In the genomic region with DNA sequence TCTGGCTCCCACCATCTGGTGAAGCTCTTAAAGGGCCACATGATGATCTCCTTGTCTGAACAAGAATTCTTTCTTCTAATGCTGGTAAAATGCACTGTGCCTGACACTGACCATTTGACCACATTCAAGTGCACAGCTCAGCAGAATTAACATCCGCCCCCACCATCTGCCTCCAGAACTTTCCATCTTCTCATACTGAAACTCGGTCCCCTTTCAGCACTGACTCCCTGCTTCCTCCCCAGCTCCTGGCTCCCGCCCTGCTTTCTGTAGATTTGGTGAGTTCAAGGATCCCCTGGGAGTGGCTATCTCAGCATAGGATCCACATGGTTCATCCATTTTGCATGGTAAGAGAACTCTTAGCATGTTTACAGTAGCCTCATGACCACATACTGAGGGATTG, we compare ENCODE assay signal across 22 mouse cellular contexts. TPM values are rescaled to one million over a fixed set of nuclear protein-coding genes. Genes with fewer than 3 reads are reported as not detected.
A peak's percentile ranks its signal among the peaks of the same experiment; 100 is the strongest.
DNase-seq lines count a peak whose midpoint lies in the region; ATAC-seq and TF ChIP-seq lines count a peak whose summit lies in the region.
"Had no signal": no experiment of that assay in that cellular context is flagged by ENCODE, and none has a peak within 500 bp of the region (broad histone marks: within the 10 kb centered on the region; RNA-seq: fewer than 3 reads in every experiment).

No protein-coding gene starts in this region.

- H3K9ac ChIP-seq in stomach, embryonic 16.5 days (ENCODE audit: low read length) = no peak overlapping the region
- no peak overlapping the region for H3K9ac ChIP-seq in stomach, postnatal 0 days (ENCODE audit: low read length)
- H3K9ac ChIP-seq: embryonic facial prominence, embryonic 12.5 days; heart, embryonic 15.5 days; hindbrain, embryonic 14.5 days; limb, embryonic 12.5 days; liver, embryonic 14.5 days; midbrain, embryonic 15.5 days; neural tube, embryonic 15.5 days; stomach, embryonic 15.5 days had no signal

- TF ChIP-seq EP300 in stomach, postnatal 0 days (optimal IDR thresholded peaks at IDR 0.05) = no peak

- peak overlapping the region; percentile 71 for H3K27ac ChIP-seq in gastrocnemius, adult 2 months
- no peak overlapping the region for H3K27ac ChIP-seq in kidney, adult 2 months (ENCODE audit: insufficient read depth, low read depth, low read length)
- H3K27ac ChIP-seq in stomach, embryonic 16.5 days (ENCODE audit: low read length) = peak overlapping the region; percentile 65; the same call in 1 of the 2 replicates
- H3K27ac ChIP-seq in stomach, postnatal 0 days (replicated peaks) = no peak overlapping the region; the same call in 1 of the 2 replicates
- peak overlapping the region; percentile 31; the same call in 1 of the 2 replicates for H3K27ac ChIP-seq in small intestine, adult 2 months (ENCODE audit: insufficient read depth, low read depth, low read length)
- H3K27ac ChIP-seq: embryonic facial prominence, embryonic 12.5 days; heart, embryonic 15.5 days; hindbrain, embryonic 14.5 days; limb, embryonic 12.5 days; liver, embryonic 14.5 days; midbrain, embryonic 15.5 days; neural tube, embryonic 15.5 days had no signal

- H3K4me1 ChIP-seq in kidney, adult 2 months (ENCODE audit: control insufficient read depth, insufficient read depth, low read length) = no peaks in the 10 kb centered on the region
- H3K4me1 ChIP-seq in stomach, embryonic 16.5 days (ENCODE audit: control insufficient read depth, insufficient read depth, low read length) = peaks cover 20% of the 10 kb centered on the region
- H3K4me1 ChIP-seq in stomach, postnatal 0 days (replicated peaks; ENCODE audit: control insufficient read depth, insufficient read depth) = peaks cover 10% of the 10 kb centered on the region
- H3K4me1 ChIP-seq in small intestine, adult 2 months (ENCODE audit: control insufficient read depth, insufficient read depth, insufficient read length, low read length) = peaks cover 5% of the 10 kb centered on the region; the same call in 1 of the 2 replicates

- 84% methylated on average over 3 of the region's 3 CpGs for WGBS in kidney, adult 2 months
- 73% methylated on average over 3 of the region's 3 CpGs for WGBS in stomach, embryonic 16.5 days
- 68% methylated on average over 3 of the region's 3 CpGs for WGBS in stomach, postnatal 0 days
- WGBS in small intestine, adult 2 months = 82% methylated on average over 3 of the region's 3 CpGs

- intact Hi-C loops in gastrocnemius, adult 2 months (cut with DNase I) = no loop called here
- intact Hi-C loops in gastrocnemius, postnatal 14 days (cut with DNase I; ENCODE audit: low total_unique reads) = no loop called here

- H3K4me2 ChIP-seq in stomach, embryonic 16.5 days (ENCODE audit: low read depth, low read length) = no peak overlapping the region
- H3K4me2 ChIP-seq in stomach, postnatal 0 days (replicated peaks; ENCODE audit: low read depth) = no peak overlapping the region
- H3K4me2 ChIP-seq: embryonic facial prominence, embryonic 12.5 days; heart, embryonic 15.5 days; hindbrain, embryonic 14.5 days; limb, embryonic 12.5 days; midbrain, embryonic 15.5 days; neural tube, embryonic 15.5 days; stomach, embryonic 15.5 days had no signal

- no peaks in the 10 kb centered on the region for H3K27me3 ChIP-seq in kidney, adult 2 months (replicated peaks; ENCODE audit: control insufficient read depth, insufficient read depth, low read length)
- no peaks in the 10 kb centered on the region for H3K27me3 ChIP-seq in stomach, embryonic 16.5 days (ENCODE audit: control insufficient read depth, insufficient read depth, low read length)
- H3K27me3 ChIP-seq in stomach, postnatal 0 days (ENCODE audit: control insufficient read depth, insufficient read depth, low read length) = no peaks in the 10 kb centered on the region
- no peaks in the 10 kb centered on the region for H3K27me3 ChIP-seq in small intestine, adult 2 months (ENCODE audit: control insufficient read depth, insufficient read depth, low read length)
- H3K27me3 ChIP-seq: embryonic facial prominence, embryonic 12.5 days; heart, embryonic 15.5 days; limb, embryonic 12.5 days; midbrain, embryonic 15.5 days; neural tube, embryonic 15.5 days; stomach, embryonic 15.5 days had no signal

- no peak for TF ChIP-seq POLR2A in kidney, adult 2 months (IDR thresholded peaks at IDR 0.05; ENCODE audit: low read depth, low read length)
- TF ChIP-seq POLR2A in small intestine, adult 2 months (IDR thresholded peaks at IDR 0.05; ENCODE audit: low read depth, low read length) = no peak

- H3K4me3 ChIP-seq in gastrocnemius, adult 2 months = no peak overlapping the region
- no peak overlapping the region for H3K4me3 ChIP-seq in kidney, adult 2 months (ENCODE audit: insufficient read depth, low read depth, low read length)
- no peak overlapping the region for H3K4me3 ChIP-seq in stomach, embryonic 16.5 days (replicated peaks; ENCODE audit: low read length)
- no peak overlapping the region for H3K4me3 ChIP-seq in stomach, postnatal 0 days (ENCODE audit: low read depth, low read length)
- no peak overlapping the region for H3K4me3 ChIP-seq in small intestine, adult 2 months (ENCODE audit: low read depth, low read length)
- H3K4me3 ChIP-seq: embryonic facial prominence, embryonic 12.5 days; heart, embryonic 15.5 days; limb, embryonic 12.5 days; midbrain, embryonic 15.5 days; myocyte; neural tube, embryonic 15.5 days; stomach, embryonic 15.5 days had no signal

- no peaks in the 10 kb centered on the region for H3K36me3 ChIP-seq in kidney, adult 2 months (ENCODE audit: control insufficient read depth, insufficient read depth, low read length)
- H3K36me3 ChIP-seq in stomach, embryonic 16.5 days (ENCODE audit: control insufficient read depth, insufficient read depth, low read length) = no peaks in the 10 kb centered on the region
- no peaks in the 10 kb centered on the region for H3K36me3 ChIP-seq in stomach, postnatal 0 days (ENCODE audit: control insufficient read depth, insufficient read depth, low read length)
- no peaks in the 10 kb centered on the region for H3K36me3 ChIP-seq in small intestine, adult 2 months (ENCODE audit: control insufficient read depth, insufficient read depth, low read length)
- H3K36me3 ChIP-seq: embryonic facial prominence, embryonic 12.5 days; heart, embryonic 15.5 days; midbrain, embryonic 15.5 days had no signal

- ATAC-seq in stomach, embryonic 16.5 days (ENCODE audit: insufficient read depth, low FRiP score) = no peak
- ATAC-seq in stomach, postnatal 0 days (ENCODE audit: low FRiP score, low TSS enrichment) = no peak
- ATAC-seq: forebrain, embryonic 16.5 days; intestine, postnatal 0 days; midbrain, embryonic 15.5 days had no signal

- no peak for TF ChIP-seq CTCF in gastrocnemius, adult 2 months (IDR thresholded peaks at IDR 0.05)
- no peak for TF ChIP-seq CTCF in kidney, adult 2 months (conservative IDR thresholded peaks at IDR 0.05; ENCODE audit: insufficient read depth, insufficient read length, low read depth, low read length)
- TF ChIP-seq CTCF in stomach, postnatal 0 days (IDR thresholded peaks at IDR 0.05; ENCODE audit: low read depth) = no peak
- TF ChIP-seq CTCF in small intestine, adult 2 months (IDR thresholded peaks at IDR 0.05; ENCODE audit: extremely low read depth, insufficient read length, insufficient replicate concordance, low read depth, low read length) = no peak

- no peak for DNase-seq in gastrocnemius, adult 2 months
- DNase-seq in gastrocnemius, postnatal 14 days = no peak
- DNase-seq in kidney, adult 2 months = peak; percentile 43
- DNase-seq in kidney, postnatal 14 days = no peak
- DNase-seq in stomach, postnatal 0 days (ENCODE audit: low spot score) = no peak
- DNase-seq in adrenal gland, adult 2 months = no peak
- DNase-seq: cerebellum, adult 9-10 months; spleen, adult 18-20 months had no signal

- H3K9me3 ChIP-seq in stomach, embryonic 16.5 days (replicated peaks; ENCODE audit: control insufficient read depth, low read length) = no peaks in the 10 kb centered on the region
- no peaks in the 10 kb centered on the region for H3K9me3 ChIP-seq in stomach, postnatal 0 days (ENCODE audit: control insufficient read depth, low read length)
- H3K9me3 ChIP-seq: embryonic facial prominence, embryonic 12.5 days; heart, embryonic 15.5 days; limb, embryonic 12.5 days; midbrain, embryonic 15.5 days; neural tube, embryonic 15.5 days; stomach, embryonic 15.5 days had no signal

RNA-seq across cellular contexts. Expression of gene Tspan32, which starts 15.9 kb away (rescaled TPM):
- under 1 TPM; 0.23 to 0.39 TPM for total RNA-seq in gastrocnemius, adult 2 months (2021)
- total RNA-seq in gastrocnemius, postnatal 14 days (2021) = under 1 TPM; 0.22 to 0.47 TPM
- polyA plus RNA-seq in kidney, adult 2 months (2012; rRNA removed) = 0.99 and 5.1 TPM in 2 replicates
- polyA plus RNA-seq in stomach, embryonic 16.5 days (2015; fragmentation: Nextera tagmentation; extraction: Ambion mirVana) = 4.1 and 6.0 TPM in 2 replicates
- polyA plus RNA-seq in stomach, postnatal 0 days (2015; fragmentation: Nextera tagmentation; extraction: Ambion mirVana) = 0.61 and 0.98 TPM in 2 replicates
- polyA plus RNA-seq in small intestine, adult 2 months (2012; rRNA removed) = 2.1 and 3.5 TPM in 2 replicates
- under 1 TPM; 0.49 to 0.62 TPM for total RNA-seq in adrenal gland, adult 2 months (2021)
- polyA plus RNA-seq in adrenal gland, adult 2 months (2012; rRNA removed) = 0.83 and 1.4 TPM in 2 replicates
- total RNA-seq: layer of hippocampus, postnatal 10 days had no signal

RNA-seq across cellular contexts. Expression of gene Cd81, which starts 31.8 kb away (rescaled TPM):
- 100 to 1,000 TPM; 100 to 129 TPM for total RNA-seq in gastrocnemius, adult 2 months (2021)
- total RNA-seq in gastrocnemius, postnatal 14 days (2021) = 100 to 1,000 TPM; 176 to 209 TPM
- polyA plus RNA-seq in kidney, adult 2 months (2012; rRNA removed) = 801 and 824 TPM in 2 replicates
- 638 and 686 TPM in 2 replicates for polyA plus RNA-seq in stomach, embryonic 16.5 days (2015; fragmentation: Nextera tagmentation; extraction: Ambion mirVana)
- 372 and 381 TPM in 2 replicates for polyA plus RNA-seq in stomach, postnatal 0 days (2015; fragmentation: Nextera tagmentation; extraction: Ambion mirVana)
- polyA plus RNA-seq in small intestine, adult 2 months (2012; rRNA removed) = 206 and 227 TPM in 2 replicates
- total RNA-seq in adrenal gland, adult 2 months (2021) = 100 to 1,000 TPM; 693 to 716 TPM
- 3,024 and 3,201 TPM in 2 replicates for polyA plus RNA-seq in adrenal gland, adult 2 months (2012; rRNA removed)

RNA-seq across cellular contexts. Expression of gene Tssc4, which starts 48.3 kb away (rescaled TPM):
- 1 to 10 TPM; 6.6 to 8.2 TPM for total RNA-seq in gastrocnemius, adult 2 months (2021)
- 10 to 100 TPM in 1 of 2 experiments, 1 to 10 TPM in 1; 9.8 to 12.2 TPM for total RNA-seq in gastrocnemius, postnatal 14 days (2021)
- polyA plus RNA-seq in kidney, adult 2 months (2012; rRNA removed) = 64.8 and 74.5 TPM in 2 replicates
- polyA plus RNA-seq in stomach, embryonic 16.5 days (2015; fragmentation: Nextera tagmentation; extraction: Ambion mirVana) = 75.8 and 84.7 TPM in 2 replicates
- 44.7 and 46.9 TPM in 2 replicates for polyA plus RNA-seq in stomach, postnatal 0 days (2015; fragmentation: Nextera tagmentation; extraction: Ambion mirVana)
- polyA plus RNA-seq in small intestine, adult 2 months (2012; rRNA removed) = 46.9 and 60.0 TPM in 2 replicates
- total RNA-seq in adrenal gland, adult 2 months (2021) = 10 to 100 TPM; 23.3 to 30.9 TPM
- 120 and 142 TPM in 2 replicates for polyA plus RNA-seq in adrenal gland, adult 2 months (2012; rRNA removed)

RNA-seq across cellular contexts. Expression of gene Ascl2, which starts 51.7 kb away (rescaled TPM):
- not detected for total RNA-seq in gastrocnemius, adult 2 months (2021)
- not detected for total RNA-seq in gastrocnemius, postnatal 14 days (2021)
- polyA plus RNA-seq in kidney, adult 2 months (2012; rRNA removed) = 0.11 and 0.30 TPM in 2 replicates
- polyA plus RNA-seq in stomach, embryonic 16.5 days (2015; fragmentation: Nextera tagmentation; extraction: Ambion mirVana) = 6.2 and 6.7 TPM in 2 replicates
- polyA plus RNA-seq in stomach, postnatal 0 days (2015; fragmentation: Nextera tagmentation; extraction: Ambion mirVana) = 4.3 and 4.5 TPM in 2 replicates
- polyA plus RNA-seq in small intestine, adult 2 months (2012; rRNA removed) = 9.8 and 18.1 TPM in 2 replicates
- total RNA-seq in adrenal gland, adult 2 months (2021) = under 1 TPM; 0.17 to 0.35 TPM
- 1.9 and 3.8 TPM in 2 replicates for polyA plus RNA-seq in adrenal gland, adult 2 months (2012; rRNA removed)
- polyA plus RNA-seq: myocyte had no signal

Comparison
In these comparisons a context has a peak if more than half of its experiments do, and no peak if none do; other contexts are left out.
1. H3K27ac ChIP-seq: peak in gastrocnemius, adult 2 months (single experiment), stomach, embryonic 16.5 days (single experiment) and small intestine, adult 2 months (single experiment); none in kidney, adult 2 months (single experiment) and stomach, postnatal 0 days (single experiment).